Mouse (Mus musculus) bone marrow, adult 2 months (tissue): ENCODE data around the gene Lingo1.

ENCODE experiments used
- CTCF ChIP-seq: fragments of 200-500 bp; IDR thresholded peaks from 2 replicates; pipeline ENCODE4 v1.5.1; 2011; ENCODE audit warnings: low read length, control low read depth; ENCODE audit not compliant: control insufficient read depth, insufficient read depth
- POLR2A ChIP-seq: fragments of 200-500 bp; IDR thresholded peaks from 2 replicates; pipeline ENCODE4 v1.6.1; 2011; ENCODE audit warnings: low read depth, mild to moderate bottlenecking, control low read depth, low read length, borderline replicate concordance; ENCODE audit not compliant: control insufficient read depth

- TF ChIP-seq CTCF (no peak), POLR2A (no peak)
These were observed 105.6 kb downstream of the Lingo1 start for GRCm38 (mm10) chr9:56690679-56691078.
